Comparison of ENCODE assay signal across 10 mouse cellular contexts in genomic region chr2:49840573-49840972, GRCm38 (mm10). TPM values are rescaled to one million over a fixed set of nuclear protein-coding genes. Genes with fewer than 3 reads are reported as not detected.
A peak's percentile ranks its signal among the peaks of the same experiment; 100 is the strongest.
DNase-seq lines count a peak whose midpoint lies in the region; ATAC-seq and TF ChIP-seq lines count a peak whose summit lies in the region.
"Had no signal": no experiment of that assay in that cellular context is flagged by ENCODE, and none has a peak within 500 bp of the region (broad histone marks: within the 10 kb centered on the region; RNA-seq: fewer than 3 reads in every experiment).

No protein-coding gene starts in this region.

- H3K27ac ChIP-seq in forebrain, embryonic 13.5 days = 0 out of 2 replicates have a peak overlapping the region, but pooled peaks have one; percentile 37
- no peak overlapping the region for H3K27ac ChIP-seq in forebrain, embryonic 10.5 days
- H3K27ac ChIP-seq in forebrain, postnatal 0 days (ENCODE audit: low read depth, low read length) = no peak overlapping the region

- TF ChIP-seq POLR2A in myocyte (IDR thresholded peaks at IDR 0.05; ENCODE audit: insufficient read length, low read depth) = no peak

- no peaks in the 10 kb centered on the region for H3K27me3 ChIP-seq in forebrain, embryonic 13.5 days
- H3K27me3 ChIP-seq in forebrain, embryonic 10.5 days (ENCODE audit: poor library complexity, severe bottlenecking) = no peaks in the 10 kb centered on the region; the same call in 1 of the 2 replicates
- H3K27me3 ChIP-seq in forebrain, postnatal 0 days (ENCODE audit: insufficient read depth, low read length) = no peaks in the 10 kb centered on the region
- no peaks in the 10 kb centered on the region for H3K27me3 ChIP-seq in myocyte (ENCODE audit: control insufficient read depth, insufficient read depth, insufficient read length)
- H3K27me3 ChIP-seq: CH12.LX; megakaryocyte, embryonic 14.5 days had no signal

- H3K4me3 ChIP-seq in forebrain, embryonic 13.5 days = no peak overlapping the region
- H3K4me3 ChIP-seq in forebrain, embryonic 10.5 days = no peak overlapping the region
- no peak overlapping the region for H3K4me3 ChIP-seq in forebrain, postnatal 0 days (ENCODE audit: low read depth, low read length)
- no peak overlapping the region for H3K4me3 ChIP-seq in myocyte
- H3K4me3 ChIP-seq: megakaryocyte, embryonic 14.5 days had no signal

- ATAC-seq in forebrain, embryonic 13.5 days = peak; percentile 84
- peak; percentile 86 for ATAC-seq in forebrain, postnatal 0 days
- no peak for ATAC-seq in erythroid progenitor cell, adult 5-6 weeks (replicated peaks; ENCODE audit: low FRiP score, poor library complexity, severe bottlenecking)
- no peak for ATAC-seq in CD4-positive, CD25-positive, alpha-beta regulatory T cell, adult 4 months

- no peaks in the 10 kb centered on the region for H3K36me3 ChIP-seq in forebrain, embryonic 13.5 days (ENCODE audit: poor library complexity, severe bottlenecking)
- no peaks in the 10 kb centered on the region for H3K36me3 ChIP-seq in forebrain, embryonic 10.5 days (replicated peaks)
- H3K36me3 ChIP-seq in forebrain, postnatal 0 days (ENCODE audit: insufficient read depth) = no peaks in the 10 kb centered on the region
- H3K36me3 ChIP-seq in myocyte (ENCODE audit: control insufficient read depth, insufficient read depth) = no peaks in the 10 kb centered on the region

- H3ac ChIP-seq in myocyte (ENCODE audit: control insufficient read depth, insufficient read length) = no peak overlapping the region

- no peak overlapping the region for H3K4me2 ChIP-seq in forebrain, embryonic 13.5 days
- no peak overlapping the region for H3K4me2 ChIP-seq in forebrain, postnatal 0 days (ENCODE audit: low read depth)
- peak overlapping the region; percentile 10 for H3K4me2 ChIP-seq in myocyte (ENCODE audit: low read depth)

- H3K9me3 ChIP-seq in forebrain, embryonic 13.5 days (replicated peaks) = no peaks in the 10 kb centered on the region
- H3K9me3 ChIP-seq in forebrain, embryonic 10.5 days = no peaks in the 10 kb centered on the region
- H3K9me3 ChIP-seq in forebrain, postnatal 0 days (ENCODE audit: low read length) = no peaks in the 10 kb centered on the region
- H3K9me3 ChIP-seq: megakaryocyte, embryonic 14.5 days had no signal

- no peak for TF ChIP-seq CTCF in forebrain, postnatal 0 days (IDR thresholded peaks at IDR 0.05; ENCODE audit: low read depth)

- H3K79me2 ChIP-seq in myocyte (ENCODE audit: control insufficient read depth, insufficient read depth) = no peaks in the 10 kb centered on the region

- no peak for DNase-seq in forebrain, embryonic 10.5 days (ENCODE audit: extremely low spot score, low spot score)
- DNase-seq in R1 (ENCODE audit: low read depth, low spot score) = peak; percentile 5
- peak; percentile 71 for DNase-seq in forebrain, postnatal 0 days
- DNase-seq in kidney, adult 9 months = peak; percentile 40

- no peak overlapping the region for H3K9ac ChIP-seq in forebrain, embryonic 13.5 days
- H3K9ac ChIP-seq in forebrain, postnatal 0 days = no peak overlapping the region

- WGBS in forebrain, embryonic 13.5 days = 55% methylated on average over 6 of the region's 6 CpGs
- WGBS in forebrain, embryonic 10.5 days = 63% methylated on average over 6 of the region's 6 CpGs
- WGBS in forebrain, postnatal 0 days = 28% methylated on average over 6 of the region's 6 CpGs

- H3K4me1 ChIP-seq in forebrain, embryonic 13.5 days = peaks cover 35% of the 10 kb centered on the region
- peaks cover 31% of the 10 kb centered on the region for H3K4me1 ChIP-seq in forebrain, embryonic 10.5 days
- H3K4me1 ChIP-seq in forebrain, postnatal 0 days (ENCODE audit: insufficient read depth) = 0 out of 2 replicates have a peak, but pooled peaks cover 1% of the 10 kb centered on the region

TF ChIP-seq in myocyte, 11 proteins besides CTCF, POLR2A, EP300 and RAD21:
- TF ChIP-seq USF1 (IDR thresholded peaks at IDR 0.05; ENCODE audit: low read depth) (no peak), MYOG (IDR thresholded peaks at IDR 0.05; ENCODE audit: control insufficient read depth in 1 of 3, insufficient read depth in 1 of 3, insufficient read length in 2 of 3, low read depth in 2 of 3) (peak in 1 of 3 experiments; percentile 15)
TF ChIP-seq in myocyte: peak in this region for 1.

RNA-seq across cellular contexts. Expression of gene Lypd6b, which starts 53.1 kb away (rescaled TPM):
- 3.0 and 3.1 TPM in 2 replicates for polyA plus RNA-seq in forebrain, embryonic 13.5 days (2015; fragmentation: Nextera tagmentation; extraction: Ambion mirVana)
- polyA plus RNA-seq in forebrain, embryonic 10.5 days (2016; fragmentation: Nextera tagmentation; extraction: Ambion mirVana) = 1.5 and 1.7 TPM in 2 replicates
- total RNA-seq in forebrain, postnatal 0 days (2014; rRNA removed) = 18.6 and 23.3 TPM in 2 replicates
- polyA plus RNA-seq in forebrain, postnatal 0 days (2015; fragmentation: Nextera tagmentation; extraction: Ambion mirVana) = 18.0 and 22.2 TPM in 2 replicates
- 0.35 TPM for polyA plus RNA-seq in myocyte (2012; fragmentation: generic; extraction: Trizol)
- total RNA-seq in erythroid progenitor cell, adult 5-6 weeks (2015; ENCODE audit: low replicate concordance) = 0.42 and 0.72 TPM in 2 replicates
- total RNA-seq in erythroid progenitor cell, adult 5-6 weeks (2017; ENCODE audit: low replicate concordance) = 0.51 TPM in 1 of 2 replicates, not detected in the other
- under 1 TPM; 0.19 to 0.79 TPM for polyA plus RNA-seq in CD4-positive, CD25-positive, alpha-beta regulatory T cell, adult 4 months (2017; shearing (Covaris generic))

Comparison
In these comparisons a context has a peak if more than half of its experiments do, and no peak if none do; other contexts are left out.
1. ATAC-seq: peak in forebrain, embryonic 13.5 days (single experiment) and forebrain, postnatal 0 days (single experiment); none in erythroid progenitor cell, adult 5-6 weeks (single experiment) and CD4-positive, CD25-positive, alpha-beta regulatory T cell, adult 4 months (single experiment).